Mouse (Mus musculus): ENCODE data around the gene Pttg1ip. TPM values are rescaled to one million over a fixed set of nuclear protein-coding genes. Genes with fewer than 3 reads are reported as not detected.

The Pttg1ip gene
- polyA plus RNA-seq, 1 experiment from 2014 or later: 68.5 TPM

DNA sequence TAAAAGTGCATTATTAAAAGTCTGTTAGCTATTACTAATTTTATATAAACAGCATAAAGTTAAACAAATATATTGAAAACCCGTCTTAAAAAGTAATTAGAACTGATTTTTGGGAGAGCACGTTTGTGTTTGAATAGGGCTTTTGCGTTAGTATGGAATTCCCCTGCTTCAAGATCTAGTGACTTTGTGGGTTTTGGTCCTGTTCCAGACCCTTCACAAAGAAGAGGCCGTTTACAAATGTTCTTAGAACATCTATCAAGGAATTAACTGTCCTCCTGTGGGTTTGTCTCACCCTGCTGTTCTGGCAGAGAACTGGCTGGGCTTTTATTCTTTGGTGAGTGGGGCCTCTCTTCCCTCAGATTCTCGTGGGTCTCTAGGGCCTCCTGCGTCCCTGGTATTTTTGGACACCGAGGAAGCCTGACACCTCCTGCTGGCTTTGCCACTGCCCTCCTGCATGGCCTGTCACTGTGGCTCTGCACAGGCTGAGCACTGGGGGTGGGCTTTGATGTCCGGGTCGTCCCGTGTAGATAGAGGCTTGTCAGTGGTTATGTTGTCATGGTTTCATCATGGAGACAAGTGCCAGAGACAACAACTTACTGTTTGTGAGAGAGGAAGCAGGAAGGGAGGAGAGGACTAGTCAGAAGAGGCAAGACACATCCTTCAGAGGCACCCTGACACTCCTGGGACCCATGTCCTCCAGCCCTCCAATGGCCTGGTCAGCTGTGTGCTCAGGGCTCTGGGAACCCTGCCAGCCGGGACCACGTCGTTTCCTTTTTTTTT, 53.1 kb downstream of the Pttg1ip start:
- H3K9me3 ChIP-seq (ENCODE audit: control insufficient read depth, low read length): no peaks in the 10 kb centered on the region
- no peak overlapping the region for H3K9ac ChIP-seq (ENCODE audit: low read length)
- WGBS: 73% methylated on average over 13 of the region's 13 CpGs
- DNase-seq (ENCODE audit: low spot score, missing footprints) (no peak), ATAC-seq (ENCODE audit: low FRiP score) (no peak)
- H3K4me3 ChIP-seq (ENCODE audit: low read depth, low read length): no peak overlapping the region
- H3K4me2 ChIP-seq: no peak overlapping the region
- H3K36me3 ChIP-seq (ENCODE audit: control insufficient read depth, insufficient read depth, low read length): peaks cover 8% of the 10 kb centered on the region
- no peak overlapping the region for H3K27ac ChIP-seq (ENCODE audit: low read depth, low read length)
- peaks cover 4% of the 10 kb centered on the region; the same call in 1 of the 2 replicates for H3K4me1 ChIP-seq (ENCODE audit: control insufficient read depth, insufficient read depth, low read length)
- H3K27me3 ChIP-seq (ENCODE audit: control insufficient read depth, insufficient read depth, low read length): no peaks in the 10 kb centered on the region

DNA sequence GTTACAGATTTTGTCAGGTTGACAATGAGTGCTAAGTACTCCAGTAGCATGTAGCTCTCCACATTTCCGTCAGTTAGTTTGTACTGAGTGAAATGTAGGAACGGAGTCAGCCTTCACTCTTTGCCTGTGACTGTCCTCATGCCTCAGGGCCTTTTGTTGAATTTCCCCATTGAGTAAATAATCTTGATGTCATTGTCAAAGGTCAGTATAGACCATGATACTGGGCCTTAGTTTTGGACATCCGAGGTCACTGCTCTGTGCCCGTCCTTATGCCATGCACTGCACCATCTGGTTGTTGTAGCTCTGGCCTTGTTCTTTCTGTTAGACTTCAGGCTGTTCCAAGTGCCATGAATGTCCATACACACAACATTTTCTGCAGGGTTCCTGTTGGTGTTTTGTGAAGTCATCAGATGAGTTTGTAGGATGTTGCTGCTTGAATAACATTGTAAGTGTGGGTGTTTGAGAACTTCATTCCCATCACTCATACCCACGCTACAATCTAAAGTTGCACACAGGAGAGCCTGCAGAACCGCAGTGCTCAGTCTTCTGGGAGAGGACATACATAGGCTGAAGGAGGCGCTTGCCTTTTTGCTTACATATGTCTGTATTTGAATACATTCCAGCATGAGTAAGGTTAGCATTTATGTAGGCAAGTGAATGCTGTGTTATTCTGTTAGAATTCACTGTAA, 54.9 kb downstream of the Pttg1ip start:
- Histone ChIP-seq H3K27ac (ENCODE audit: low read depth, low read length) (no peak overlapping the region), H3K4me1 (ENCODE audit: control insufficient read depth, insufficient read depth, low read length) (peaks cover 4% of the 10 kb centered on the region; the same call in 1 of the 2 replicates), H3K9me3 (ENCODE audit: control insufficient read depth, low read length) (no peaks in the 10 kb centered on the region), H3K4me2 (no peak overlapping the region), H3K9ac (ENCODE audit: low read length) (no peak overlapping the region), H3K4me3 (ENCODE audit: low read depth, low read length) (no peak overlapping the region), H3K27me3 (ENCODE audit: control insufficient read depth, insufficient read depth, low read length) (no peaks in the 10 kb centered on the region), H3K36me3 (ENCODE audit: control insufficient read depth, insufficient read depth, low read length) (peaks cover 11% of the 10 kb centered on the region)
- no peak for ATAC-seq (ENCODE audit: low FRiP score)
- WGBS: 95% methylated on average over 7 of the region's 7 CpGs
- DNase-seq (ENCODE audit: low spot score, missing footprints): peak; percentile 65

DNA sequence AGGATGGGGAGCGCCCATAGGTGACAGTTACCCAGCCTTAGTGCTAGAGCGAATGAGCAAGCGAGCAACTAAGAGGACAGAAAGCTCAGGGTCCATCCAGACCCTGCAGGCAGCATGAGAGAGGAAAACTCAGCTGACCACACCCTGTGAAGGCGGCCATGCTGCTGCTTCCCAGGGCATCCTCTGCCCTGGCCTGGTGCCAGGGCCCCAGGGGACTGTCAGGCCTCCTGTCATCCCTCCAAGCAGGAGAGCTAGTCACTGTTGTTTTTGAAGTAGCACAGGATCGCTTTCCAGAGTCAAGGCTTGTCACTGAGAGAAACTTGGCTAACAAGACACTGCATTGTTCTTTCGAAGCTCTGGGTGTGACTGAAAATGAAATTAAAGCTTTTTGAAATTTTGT, 57.4 kb downstream of the Pttg1ip start:
- H3K9ac ChIP-seq (ENCODE audit: low read length): no peak overlapping the region
- 91% methylated on average over 6 of the region's 6 CpGs for WGBS
- H3K27ac ChIP-seq (ENCODE audit: low read depth, low read length): no peak overlapping the region
- H3K4me3 ChIP-seq (ENCODE audit: low read depth, low read length): no peak overlapping the region
- peaks cover 4% of the 10 kb centered on the region; the same call in 1 of the 2 replicates for H3K4me1 ChIP-seq (ENCODE audit: control insufficient read depth, insufficient read depth, low read length)
- no peak for ATAC-seq (ENCODE audit: low FRiP score)
- H3K27me3 ChIP-seq (ENCODE audit: control insufficient read depth, insufficient read depth, low read length): no peaks in the 10 kb centered on the region
- H3K9me3 ChIP-seq (ENCODE audit: control insufficient read depth, low read length): no peaks in the 10 kb centered on the region
- H3K36me3 ChIP-seq (ENCODE audit: control insufficient read depth, insufficient read depth, low read length): peaks cover 20% of the 10 kb centered on the region
- H3K4me2 ChIP-seq: no peak overlapping the region
- no peak for DNase-seq (ENCODE audit: low spot score, missing footprints)

DNA sequence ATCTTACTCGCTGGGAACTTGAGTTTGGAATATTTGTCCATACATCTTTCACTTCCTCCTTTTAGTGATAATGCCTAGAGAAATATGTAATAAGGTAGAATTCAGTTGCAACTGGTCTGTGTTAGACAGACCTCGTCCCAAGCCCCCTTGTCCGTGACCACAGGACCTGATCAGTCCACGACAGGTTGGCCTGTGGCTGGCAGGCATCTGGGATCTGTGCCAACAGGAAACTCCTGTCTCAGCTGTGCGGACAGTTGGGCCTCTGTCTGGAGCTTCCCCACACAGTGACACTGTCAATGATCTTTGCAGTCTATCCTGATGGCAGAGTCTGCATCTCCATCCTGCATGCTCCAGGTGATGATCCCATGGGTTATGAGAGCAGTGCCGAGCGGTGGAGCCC, 61.6 kb downstream of the Pttg1ip start:
- no peak overlapping the region for H3K9ac ChIP-seq (ENCODE audit: low read length)
- H3K36me3 ChIP-seq (ENCODE audit: control insufficient read depth, insufficient read depth, low read length): peaks cover 32% of the 10 kb centered on the region
- H3K27me3 ChIP-seq (ENCODE audit: control insufficient read depth, insufficient read depth, low read length): no peaks in the 10 kb centered on the region
- H3K4me1 ChIP-seq (ENCODE audit: control insufficient read depth, insufficient read depth, low read length): no peaks in the 10 kb centered on the region
- no peak overlapping the region for H3K27ac ChIP-seq (ENCODE audit: low read depth, low read length)
- 97% methylated on average over 7 of the region's 7 CpGs for WGBS
- no peaks in the 10 kb centered on the region for H3K9me3 ChIP-seq (ENCODE audit: control insufficient read depth, low read length)
- no peak overlapping the region for H3K4me3 ChIP-seq (ENCODE audit: low read depth, low read length)
- H3K4me2 ChIP-seq: no peak overlapping the region
- DNase-seq (ENCODE audit: low spot score, missing footprints): peak; percentile 53
- ATAC-seq (ENCODE audit: low FRiP score): no peak

DNA sequence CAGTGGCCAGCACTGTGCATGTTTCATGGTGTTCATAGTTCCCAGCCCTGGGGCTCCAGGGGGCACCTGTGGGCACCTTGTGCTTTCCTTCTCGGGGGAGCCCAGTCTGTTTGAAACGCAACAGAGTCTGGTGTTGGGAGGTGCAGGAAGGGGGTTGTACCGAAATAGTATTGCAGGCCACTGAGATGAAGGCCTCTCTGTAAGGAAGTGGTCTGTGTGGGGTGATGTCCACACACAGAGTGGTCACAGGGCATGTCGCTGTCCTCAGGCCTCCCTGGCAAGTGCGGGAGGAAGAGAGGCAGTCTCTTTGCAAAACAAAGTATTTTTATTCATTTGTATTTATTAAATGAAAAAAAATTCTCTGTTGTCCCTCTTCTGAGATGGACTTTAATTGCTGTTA, 64.1 kb downstream of the Pttg1ip start:
- Histone ChIP-seq H3K4me2 (no peak overlapping the region), H3K36me3 (ENCODE audit: control insufficient read depth, insufficient read depth, low read length) (peaks cover 29% of the 10 kb centered on the region), H3K27ac (ENCODE audit: low read depth, low read length) (no peak overlapping the region)

DNA sequence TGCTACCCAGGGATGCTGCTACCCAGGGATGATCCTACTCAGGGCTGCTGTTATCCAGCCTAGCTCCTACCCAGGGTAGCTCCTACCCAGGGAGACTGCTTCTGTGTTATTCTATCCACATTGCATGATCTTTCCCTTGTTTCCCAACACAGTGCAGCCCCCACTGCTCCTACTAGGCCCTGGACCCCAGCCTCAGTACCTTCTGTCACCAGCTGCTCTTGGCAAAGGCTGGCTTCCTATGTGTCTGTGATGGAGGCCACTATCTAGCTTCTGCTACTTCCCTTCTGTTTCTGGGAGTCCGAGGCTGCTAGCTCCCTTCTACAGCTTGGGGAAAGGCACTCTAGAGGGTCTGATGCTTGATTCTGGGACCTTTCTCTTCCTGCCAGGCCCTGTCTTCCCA, 65.9 kb downstream of the Pttg1ip start:
- no peak overlapping the region for H3K9ac ChIP-seq (ENCODE audit: low read length)
- H3K4me1 ChIP-seq (ENCODE audit: control insufficient read depth, insufficient read depth, low read length): no peaks in the 10 kb centered on the region
- H3K4me2 ChIP-seq: no peak overlapping the region
- no peak overlapping the region for H3K27ac ChIP-seq (ENCODE audit: low read depth, low read length)
- peaks cover 25% of the 10 kb centered on the region for H3K36me3 ChIP-seq (ENCODE audit: control insufficient read depth, insufficient read depth, low read length)
- WGBS: 85% methylated on average over 1 of the region's 1 CpGs
- H3K4me3 ChIP-seq (ENCODE audit: low read depth, low read length): no peak overlapping the region
- DNase-seq (ENCODE audit: low spot score, missing footprints) (no peak), ATAC-seq (ENCODE audit: low FRiP score) (no peak)
- no peaks in the 10 kb centered on the region for H3K27me3 ChIP-seq (ENCODE audit: control insufficient read depth, insufficient read depth, low read length)
- no peaks in the 10 kb centered on the region for H3K9me3 ChIP-seq (ENCODE audit: control insufficient read depth, low read length)

More for the DNA sequence above, 64.1 kb downstream of the Pttg1ip start:
- H3K9me3 ChIP-seq (ENCODE audit: control insufficient read depth, low read length): no peaks in the 10 kb centered on the region
- no peak overlapping the region for H3K4me3 ChIP-seq (ENCODE audit: low read depth, low read length)
- no peak for DNase-seq (ENCODE audit: low spot score, missing footprints)
- H3K4me1 ChIP-seq (ENCODE audit: control insufficient read depth, insufficient read depth, low read length): no peaks in the 10 kb centered on the region
- no peaks in the 10 kb centered on the region for H3K27me3 ChIP-seq (ENCODE audit: control insufficient read depth, insufficient read depth, low read length)
- 97% methylated on average over 5 of the region's 5 CpGs for WGBS
- no peak for ATAC-seq (ENCODE audit: low FRiP score)
- H3K9ac ChIP-seq (ENCODE audit: low read length): no peak overlapping the region

DNA sequence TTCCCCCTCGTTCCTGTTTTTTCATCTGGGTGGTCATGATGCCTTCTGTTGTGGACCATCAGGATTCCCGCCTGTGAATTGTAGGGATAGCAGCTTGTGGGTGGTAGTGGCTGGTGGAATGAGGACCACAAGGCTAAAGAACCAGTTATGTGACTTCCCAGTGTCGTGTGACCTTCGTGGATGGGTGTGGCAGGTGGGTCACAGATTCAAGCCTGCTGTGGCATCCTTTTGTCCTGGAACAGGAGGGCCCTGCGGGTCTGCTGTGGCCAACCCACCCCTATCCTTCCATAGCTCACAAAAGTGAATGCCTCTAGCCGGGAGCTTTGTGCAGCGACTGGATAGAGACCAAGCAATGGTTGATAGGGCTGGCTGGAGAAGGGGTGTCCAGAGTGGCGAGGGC, 66.4 kb downstream of the Pttg1ip start:
- Histone ChIP-seq H3K4me1 (ENCODE audit: control insufficient read depth, insufficient read depth, low read length) (no peaks in the 10 kb centered on the region), H3K4me2 (no peak overlapping the region), H3K4me3 (ENCODE audit: low read depth, low read length) (no peak overlapping the region), H3K36me3 (ENCODE audit: control insufficient read depth, insufficient read depth, low read length) (peaks cover 25% of the 10 kb centered on the region), H3K9me3 (ENCODE audit: control insufficient read depth, low read length) (no peaks in the 10 kb centered on the region), H3K27me3 (ENCODE audit: control insufficient read depth, insufficient read depth, low read length) (no peaks in the 10 kb centered on the region), H3K27ac (ENCODE audit: low read depth, low read length) (no peak overlapping the region), H3K9ac (ENCODE audit: low read length) (no peak overlapping the region)
- DNase-seq (ENCODE audit: low spot score, missing footprints) (no peak), ATAC-seq (ENCODE audit: low FRiP score) (no peak)
- 83% methylated on average over 8 of the region's 8 CpGs for WGBS

MicroRNAs encoded within 50 kb of the gene (microRNA counts, 519-probe panel; counts per million panel counts)
- microRNA mmu-miR-1930: not detected

Small RNA genes lying within 50 kb of the gene (microRNA-seq; reads per million reads assigned to microRNA genes)
- gene Mir1930: 78.3 reads per million, percentile 50 among the genes with 10 or more reads in this experiment

Other genes starting within 250 kb of the Pttg1ip start
- gene Adarb1, start 163.4 kb upstream of the Pttg1ip start, polyA plus RNA-seq (2014; fragmentation: Nextera tagmentation; extraction: Ambion mirVana): 5.8 and 7.4 TPM in 2 replicates
- 38.7 and 42.2 TPM in 2 replicates for gene Fam207a, start 65.9 kb upstream of the Pttg1ip start, polyA plus RNA-seq (2014; fragmentation: Nextera tagmentation; extraction: Ambion mirVana)
- gene Itgb2, start 51.5 kb upstream of the Pttg1ip start, polyA plus RNA-seq (2014; fragmentation: Nextera tagmentation; extraction: Ambion mirVana): 0.57 and 0.59 TPM in 2 replicates
- 338 and 353 TPM in 2 replicates for gene Sumo3, start 24.4 kb downstream of the Pttg1ip start, polyA plus RNA-seq (2014; fragmentation: Nextera tagmentation; extraction: Ambion mirVana)
- gene Gm49325, start 24.5 kb downstream of the Pttg1ip start, polyA plus RNA-seq (2014; fragmentation: Nextera tagmentation; extraction: Ambion mirVana): 2.4 TPM in 1 of 2 replicates, not detected in the other
- 42.8 and 47.6 TPM in 2 replicates for gene Ube2g2, start 40.6 kb downstream of the Pttg1ip start, polyA plus RNA-seq (2014; fragmentation: Nextera tagmentation; extraction: Ambion mirVana)
- 0.72 and 1.2 TPM in 2 replicates for gene Tspear, start 104.8 kb downstream of the Pttg1ip start, polyA plus RNA-seq (2014; fragmentation: Nextera tagmentation; extraction: Ambion mirVana)
- gene Gm19402, start 109.0 kb downstream of the Pttg1ip start, polyA plus RNA-seq (2014; fragmentation: Nextera tagmentation; extraction: Ambion mirVana): not detected in 2 replicates
- not detected in 2 replicates for gene Gm9508, start 115.5 kb downstream of the Pttg1ip start, polyA plus RNA-seq (2014; fragmentation: Nextera tagmentation; extraction: Ambion mirVana)
- gene Gm10272, start 124.9 kb downstream of the Pttg1ip start, polyA plus RNA-seq (2014; fragmentation: Nextera tagmentation; extraction: Ambion mirVana): not detected in 2 replicates
- not detected in 2 replicates for gene Gm10024, start 129.7 kb downstream of the Pttg1ip start, polyA plus RNA-seq (2014; fragmentation: Nextera tagmentation; extraction: Ambion mirVana)
- gene Gm10142, start 134.1 kb downstream of the Pttg1ip start, polyA plus RNA-seq (2014; fragmentation: Nextera tagmentation; extraction: Ambion mirVana): not detected in 2 replicates
- gene Krtap12-1, start 138.9 kb downstream of the Pttg1ip start, polyA plus RNA-seq (2014; fragmentation: Nextera tagmentation; extraction: Ambion mirVana): not detected in 2 replicates
- not detected in 2 replicates for gene Gm10100, start 144.8 kb downstream of the Pttg1ip start, polyA plus RNA-seq (2014; fragmentation: Nextera tagmentation; extraction: Ambion mirVana)
- not detected in 2 replicates for gene Gm18596, start 160.9 kb downstream of the Pttg1ip start, polyA plus RNA-seq (2014; fragmentation: Nextera tagmentation; extraction: Ambion mirVana)
- not detected in 2 replicates for gene Gm9736, start 169.6 kb downstream of the Pttg1ip start, polyA plus RNA-seq (2014; fragmentation: Nextera tagmentation; extraction: Ambion mirVana)
- not detected in 2 replicates for gene Gm3233, start 178.0 kb downstream of the Pttg1ip start, polyA plus RNA-seq (2014; fragmentation: Nextera tagmentation; extraction: Ambion mirVana)
- not detected in 2 replicates for gene Gm3238, start 189.6 kb downstream of the Pttg1ip start, polyA plus RNA-seq (2014; fragmentation: Nextera tagmentation; extraction: Ambion mirVana)
- not detected in 2 replicates for gene Gm7138, start 195.2 kb downstream of the Pttg1ip start, polyA plus RNA-seq (2014; fragmentation: Nextera tagmentation; extraction: Ambion mirVana)
- gene Gm3250, start 200.8 kb downstream of the Pttg1ip start, polyA plus RNA-seq (2014; fragmentation: Nextera tagmentation; extraction: Ambion mirVana): not detected in 2 replicates
- not detected in 2 replicates for gene Gm7137, start 206.5 kb downstream of the Pttg1ip start, polyA plus RNA-seq (2014; fragmentation: Nextera tagmentation; extraction: Ambion mirVana)
- gene Gm9639, start 213.4 kb downstream of the Pttg1ip start, polyA plus RNA-seq (2014; fragmentation: Nextera tagmentation; extraction: Ambion mirVana): not detected in 2 replicates
- gene Gm19668, start 217.4 kb downstream of the Pttg1ip start, polyA plus RNA-seq (2014; fragmentation: Nextera tagmentation; extraction: Ambion mirVana): not detected in 2 replicates
- not detected in 2 replicates for gene Gm9507, start 230.1 kb downstream of the Pttg1ip start, polyA plus RNA-seq (2014; fragmentation: Nextera tagmentation; extraction: Ambion mirVana)
- gene Gm2696, start 233.0 kb downstream of the Pttg1ip start, polyA plus RNA-seq (2014; fragmentation: Nextera tagmentation; extraction: Ambion mirVana): not detected in 2 replicates
- gene Krtap10-4, start 245.4 kb downstream of the Pttg1ip start, polyA plus RNA-seq (2014; fragmentation: Nextera tagmentation; extraction: Ambion mirVana): not detected in 2 replicates